Mouse (Mus musculus) layer of hippocampus, postnatal 25 days (tissue): ENCODE results near the gene B4gat1. TPM values are rescaled to one million over a fixed set of nuclear protein-coding genes. Genes with fewer than 3 reads are reported as not detected.
A peak's percentile ranks its signal among the peaks of the same experiment; 100 is the strongest.

ENCODE experiments used
- DNase-seq, 2 experiments: peaks; one replicate each; pipeline ENCODE4 v3.0.0; 2022; ENCODE audit warnings: mixed read lengths in 2 of 2, low spot score in 1 of 2; ENCODE audit errors: extremely low spot score in 1 of 2
- total RNA-seq, 2 experiments: library from RNA; stranded (reverse); gene quantifications; 2 replicates each; pipeline ENCODE4 v1.2.3; 2021

Gene B4gat1
- total RNA-seq, 2 experiments from 2014 or later: 131 to 132 TPM

GRCm38 (mm10) chr19:5026111-5026510 lies 12.5 kb upstream of the B4gat1 start:
- DNase-seq: no peak

GRCm38 (mm10) chr19:5032686-5033085 lies 5.9 kb upstream of the B4gat1 start:
- DNase-seq: no peak

GRCm38 (mm10) chr19:5036577-5036976 lies 2.0 kb upstream of the B4gat1 start:
- no peak for DNase-seq

- peak; percentile 83 to 91 for DNase-seq
Measured at GRCm38 (mm10) chr19:5037678-5038571, 701 bp upstream of the B4gat1 start.

GRCm38 (mm10) chr19:5039301-5040114 lies 882 bp downstream of the B4gat1 start:
- DNase-seq: peak in 1 of 2 experiments; percentile 34

- DNase-seq: peak; percentile 84 to 88
Measured at GRCm38 (mm10) chr19:5040862-5041523, 2.4 kb downstream of the B4gat1 start, which contains the start of gene Brms1. Gene Brms1 (plus strand): TSS chr19:5041354.

GRCm38 (mm10) chr19:5041588-5041987 lies 3.0 kb downstream of the B4gat1 start:
- no peak for DNase-seq

GRCm38 (mm10) chr19:5045531-5045930 lies 6.9 kb downstream of the B4gat1 start:
- DNase-seq: no peak

- peak in 1 of 2 experiments; percentile 58 for DNase-seq
Measured at GRCm38 (mm10) chr19:5048138-5049056, 9.8 kb downstream of the B4gat1 start.

GRCm38 (mm10) chr19:5049325-5049724 lies 10.7 kb downstream of the B4gat1 start:
- no peak for DNase-seq

- DNase-seq: peak in 1 of 2 experiments; percentile 52
Measured at GRCm38 (mm10) chr19:5050047-5050905, 11.7 kb downstream of the B4gat1 start, which contains the start of gene Rin1. Gene Rin1 (plus strand): TSS chr19:5050481.

- peak in 1 of 2 experiments; percentile 36 for DNase-seq
Measured at GRCm38 (mm10) chr19:5051031-5051430, 12.4 kb downstream of the B4gat1 start.

GRCm38 (mm10) chr19:5051515-5051914 lies 12.9 kb downstream of the B4gat1 start:
- peak in 1 of 2 experiments; percentile 31 for DNase-seq

- DNase-seq: peak in 1 of 2 experiments; percentile 35
Measured at GRCm38 (mm10) chr19:5052166-5052822, 13.7 kb downstream of the B4gat1 start.

GRCm38 (mm10) chr19:5052853-5053252 lies 14.2 kb downstream of the B4gat1 start:
- DNase-seq: no peak

GRCm38 (mm10) chr19:5053909-5054308 lies 15.3 kb downstream of the B4gat1 start:
- peak; percentile 41 to 70 for DNase-seq

GRCm38 (mm10) chr19:5056251-5056650 lies 17.6 kb downstream of the B4gat1 start:
- DNase-seq: peak in 1 of 2 experiments; percentile 44
